Mouse (Mus musculus) duodenum, adult 2 months (tissue): Measurements from ENCODE around the gene Gm10300. TPM values are rescaled to one million over a fixed set of nuclear protein-coding genes. Genes with fewer than 3 reads are reported as not detected.

Experiments
- polyA plus RNA-seq: library from polyadenylated mRNA; depleted of rRNA; stranded (reverse); fragments of >200 nt; gene quantifications from 2 replicates; pipeline ENCODE4 v1.2.3, GENCODE M21; 2012; ENCODE audit warnings: low replicate concordance; rRNA removed

The Gm10300 gene
- 0.05 TPM in 1 of 2 replicates, not detected in the other for polyA plus RNA-seq

GRCm38 (mm10) chr4:132074077-132074932 is at the start of gene Gm10300:
Gene Gm10300, plus strand, starts transcription at chr4:132074697.

GRCm38 (mm10) chr4:132074933-132075769 is 654 bp downstream of the Gm10300 start, which contains the start of gene Epb41:
Gene Epb41, minus strand, starts transcription at chr4:132075321.

Other genes starting within 250 kb of the Gm10300 start
- 4.4 and 4.5 TPM in 2 replicates for gene Ptpru, start 236.4 kb upstream of the Gm10300 start, polyA plus RNA-seq
- gene Mecr, start 231.2 kb upstream of the Gm10300 start, polyA plus RNA-seq, result 24.4 and 31.6 TPM in 2 replicates
- gene Srsf4, start 201.1 kb upstream of the Gm10300 start, polyA plus RNA-seq, result 23.2 and 25.9 TPM in 2 replicates
- 6.9 and 10.1 TPM in 2 replicates for gene Tmem200b, start 152.9 kb upstream of the Gm10300 start, polyA plus RNA-seq
- gene Epb41, start 624 bp downstream of the Gm10300 start, polyA plus RNA-seq, result 12.2 and 18.6 TPM in 2 replicates
- gene Oprd1, start 69.8 kb downstream of the Gm10300 start, polyA plus RNA-seq, result 0.26 and 0.60 TPM in 2 replicates
- gene Ythdf2, start 137.6 kb downstream of the Gm10300 start, polyA plus RNA-seq, result 7.8 and 10.2 TPM in 2 replicates
- gene Gmeb1, start 186.9 kb downstream of the Gm10300 start, polyA plus RNA-seq, result 9.0 and 10.4 TPM in 2 replicates
- gene Taf12, start 199.7 kb downstream of the Gm10300 start, polyA plus RNA-seq, result 1.3 and 2.1 TPM in 2 replicates
- gene Rab42, start 228.7 kb downstream of the Gm10300 start, polyA plus RNA-seq, result 0.62 and 1.8 TPM in 2 replicates